Mouse (Mus musculus) G1E (cell line): ENCODE data around the gene Skp2.

Source experiments
- CTCF ChIP-seq: IDR thresholded peaks from 2 replicates; pipeline ENCODE4 v1.5.1; 2012; ENCODE audit warnings: low read depth, low read length, inconsistent platforms, mixed read lengths
- GATA1 ChIP-seq: IDR thresholded peaks from 2 replicates; pipeline ENCODE4 v1.6.1; 2012; ENCODE audit warnings: borderline replicate concordance, low read length, inconsistent platforms, mixed read lengths
- GATA2 ChIP-seq: IDR thresholded peaks from 2 replicates; pipeline ENCODE4 v1.6.1; 2012; ENCODE audit warnings: low read depth, low read length, inconsistent platforms, borderline replicate concordance
- POLR2AphosphoS5 ChIP-seq: IDR thresholded peaks from 2 replicates; pipeline ENCODE4 v1.6.1; 2012; ENCODE audit warnings: low read depth, low read length, inconsistent platforms; ENCODE audit not compliant: insufficient replicate concordance
- TAL1 ChIP-seq: conservative IDR thresholded peaks from 2 replicates; pipeline ENCODE4 v1.6.1; 2012; ENCODE audit warnings: low read depth, low read length, inconsistent platforms, mixed read lengths

GRCm38 (mm10) chr15:9140252-9140680 is 15.0 kb downstream of the Skp2 start, which contains the start of gene Lmbrd2:
- TF ChIP-seq CTCF (no peak), GATA1 (no peak), TAL1 (no peak), POLR2AphosphoS5 (no peak), GATA2 (no peak)
